Mouse (Mus musculus) intestine, embryonic 16.5 days (tissue): Measurements from ENCODE around the gene Frem2. TPM values are rescaled to one million over a fixed set of nuclear protein-coding genes. Genes with fewer than 3 reads are reported as not detected.

ENCODE experiments used
- ATAC-seq: fragments of 200-750 bp; cut with Nextera tagmentation; 2 replicates; pipeline ENCODE4 v1.8.0; 2017; ENCODE audit warnings: moderate TSS enrichment, moderate library complexity
- H3K27ac ChIP-seq: fragments of 300-500 bp; sonication (generic); 2 replicates; pipeline ENCODE4 v1.5.1; 2014; ENCODE audit warnings: mild to moderate bottlenecking, low read length
- H3K27me3 ChIP-seq: fragments of 300-500 bp; sonication (generic); replicated peaks from 2 replicates; pipeline ENCODE4 v1.6.1; 2014; ENCODE audit warnings: low read length, control low read depth, mixed read lengths; ENCODE audit not compliant: control insufficient read depth, insufficient read depth
- H3K36me3 ChIP-seq: fragments of 300-500 bp; sonication (generic); 2 replicates; pipeline ENCODE4 v1.6.1; 2014; ENCODE audit warnings: low read length, control low read depth; ENCODE audit not compliant: control insufficient read depth, insufficient read depth
- H3K4me1 ChIP-seq: fragments of 300-500 bp; sonication (generic); 2 replicates; pipeline ENCODE4 v1.6.1; 2014; ENCODE audit warnings: low read length, control low read depth, mixed read lengths; ENCODE audit not compliant: control insufficient read depth, insufficient read depth
- H3K4me2 ChIP-seq: fragments of 300-500 bp; sonication (generic); 2 replicates; pipeline ENCODE4 v1.6.1; 2014; ENCODE audit warnings: low read depth, low read length, control low read depth
- H3K4me3 ChIP-seq: fragments of 300-500 bp; sonication (generic); 2 replicates; pipeline ENCODE4 v1.5.1; 2014; ENCODE audit warnings: mild to moderate bottlenecking, low read length
- H3K9ac ChIP-seq: fragments of 300-500 bp; sonication (generic); 2 replicates; pipeline ENCODE4 v1.6.1; 2014; ENCODE audit warnings: low read depth, low read length
- H3K9me3 ChIP-seq: fragments of 300-500 bp; sonication (generic); 2 replicates; pipeline ENCODE4 v1.6.1; 2016; ENCODE audit warnings: low read length, control low read depth; ENCODE audit not compliant: control insufficient read depth
- WGBS: fragments of 180-500 bp; shearing (Covaris S2); extraction: QIAGEN DNeasy Blood & Tissue Kit; methylation state at CpG from one replicate; pipeline ENCODE4 v1.1.7; 2014; 5-methylcytosine and 5-hydroxymethylcytosine counted together
- polyA plus RNA-seq: library from polyadenylated mRNA; unstranded; fragments of >200 nt; fragmentation: Nextera tagmentation; extraction: Ambion mirVana; gene quantifications from 2 replicates; pipeline ENCODE4 v1.2.1, GENCODE M21; 2015

The Frem2 gene
- polyA plus RNA-seq, 1 experiment from 2014 or later = 5.3 TPM

- no peak for ATAC-seq
- Histone ChIP-seq H3K4me2 (no peak overlapping the region), H3K9me3 (no peaks in the 10 kb centered on the region), H3K27ac (no peak overlapping the region), H3K4me1 (no peaks in the 10 kb centered on the region), H3K36me3 (no peaks in the 10 kb centered on the region), H3K9ac (no peak overlapping the region), H3K27me3 (no peaks in the 10 kb centered on the region), H3K4me3 (no peak overlapping the region)
- 67% methylated on average over 9 of the region's 9 CpGs for WGBS
These were observed 83.0 kb downstream of the Frem2 start for GRCm38 (mm10) chr3:53574123-53574522.

GRCm38 (mm10) chr3:53571663-53572062 is 85.5 kb downstream of the Frem2 start:
- Histone ChIP-seq H3K9ac (no peak overlapping the region), H3K9me3 (no peaks in the 10 kb centered on the region), H3K4me1 (no peaks in the 10 kb centered on the region), H3K36me3 (no peaks in the 10 kb centered on the region), H3K27ac (no peak overlapping the region), H3K4me3 (no peak overlapping the region), H3K27me3 (no peaks in the 10 kb centered on the region), H3K4me2 (no peak overlapping the region)
- WGBS = 75% methylated on average over 6 of the region's 6 CpGs
- ATAC-seq = no peak

GRCm38 (mm10) chr3:53564521-53564920 is 92.6 kb downstream of the Frem2 start:
- WGBS = 24% methylated on average over 7 of the region's 7 CpGs
- H3K9ac ChIP-seq = no peak overlapping the region
- H3K27me3 ChIP-seq = no peaks in the 10 kb centered on the region
- H3K4me3 ChIP-seq = no peak overlapping the region
- peaks cover 12% of the 10 kb centered on the region; the same call in 1 of the 2 replicates for H3K4me1 ChIP-seq
- peak overlapping the region; percentile 66 for H3K27ac ChIP-seq
- ATAC-seq = peak; percentile 67
- H3K4me2 ChIP-seq = no peak overlapping the region
- H3K36me3 ChIP-seq = no peaks in the 10 kb centered on the region
- H3K9me3 ChIP-seq = no peaks in the 10 kb centered on the region

- WGBS = 36% methylated on average over 7 of the region's 7 CpGs
- no peak overlapping the region for H3K9ac ChIP-seq
- no peak overlapping the region for H3K4me2 ChIP-seq
- no peak overlapping the region for H3K4me3 ChIP-seq
- peaks cover 15% of the 10 kb centered on the region; the same call in 1 of the 2 replicates for H3K4me1 ChIP-seq
- ATAC-seq = no peak
- H3K27me3 ChIP-seq = no peaks in the 10 kb centered on the region
- no peaks in the 10 kb centered on the region for H3K36me3 ChIP-seq
- H3K9me3 ChIP-seq = no peaks in the 10 kb centered on the region
- H3K27ac ChIP-seq = peak overlapping the region; percentile 60
These were observed 93.4 kb downstream of the Frem2 start for GRCm38 (mm10) chr3:53563746-53564145.

GRCm38 (mm10) chr3:53561813-53562212 is 95.3 kb downstream of the Frem2 start:
- Histone ChIP-seq H3K4me1 (peaks cover 21% of the 10 kb centered on the region), H3K4me2 (no peak overlapping the region), H3K27me3 (no peaks in the 10 kb centered on the region), H3K27ac (no peak overlapping the region), H3K36me3 (no peaks in the 10 kb centered on the region), H3K9me3 (no peaks in the 10 kb centered on the region), H3K9ac (no peak overlapping the region), H3K4me3 (no peak overlapping the region)
- ATAC-seq = peak; percentile 58
- 61% methylated on average over 7 of the region's 7 CpGs for WGBS

GRCm38 (mm10) chr3:53559056-53559455 is 98.1 kb downstream of the Frem2 start:
- no peak for ATAC-seq
- WGBS = 28% methylated on average over 6 of the region's 6 CpGs
- H3K4me3 ChIP-seq = no peak overlapping the region
- H3K27ac ChIP-seq = no peak overlapping the region
- no peak overlapping the region for H3K9ac ChIP-seq
- peaks cover 16% of the 10 kb centered on the region for H3K4me1 ChIP-seq
- H3K4me2 ChIP-seq = no peak overlapping the region
- H3K27me3 ChIP-seq = no peaks in the 10 kb centered on the region
- H3K9me3 ChIP-seq = no peaks in the 10 kb centered on the region
- H3K36me3 ChIP-seq = no peaks in the 10 kb centered on the region

- H3K27ac ChIP-seq = peak overlapping the region; percentile 58
- 60% methylated on average over 9 of the region's 9 CpGs for WGBS
- ATAC-seq = no peak
- peaks cover 12% of the 10 kb centered on the region for H3K4me1 ChIP-seq
- H3K9ac ChIP-seq = no peak overlapping the region
- no peaks in the 10 kb centered on the region for H3K27me3 ChIP-seq
- H3K36me3 ChIP-seq = no peaks in the 10 kb centered on the region
- H3K9me3 ChIP-seq = no peaks in the 10 kb centered on the region
- H3K4me3 ChIP-seq = no peak overlapping the region
- no peak overlapping the region for H3K4me2 ChIP-seq
These were observed 98.9 kb downstream of the Frem2 start for GRCm38 (mm10) chr3:53558230-53558629.

- 63% methylated on average over 16 of the region's 16 CpGs for WGBS
- no peaks in the 10 kb centered on the region for H3K27me3 ChIP-seq
- peak; percentile 19; the same call in 1 of the 2 replicates for ATAC-seq
- H3K4me2 ChIP-seq = no peak overlapping the region
- peaks cover 12% of the 10 kb centered on the region for H3K4me1 ChIP-seq
- H3K27ac ChIP-seq = peak overlapping the region; percentile 58
- no peaks in the 10 kb centered on the region for H3K9me3 ChIP-seq
- H3K36me3 ChIP-seq = no peaks in the 10 kb centered on the region
- no peak overlapping the region for H3K9ac ChIP-seq
- H3K4me3 ChIP-seq = no peak overlapping the region
These were observed 99.6 kb downstream of the Frem2 start for GRCm38 (mm10) chr3:53557388-53558214.

GRCm38 (mm10) chr3:53555031-53555952 is 101.9 kb downstream of the Frem2 start:
- H3K4me3 ChIP-seq = no peak overlapping the region
- no peaks in the 10 kb centered on the region for H3K36me3 ChIP-seq
- ATAC-seq = peak; percentile 55
- WGBS = 35% methylated on average over 10 of the region's 10 CpGs
- H3K27ac ChIP-seq = peak overlapping the region; percentile 38; the same call in 1 of the 2 replicates
- no peak overlapping the region for H3K4me2 ChIP-seq
- H3K9me3 ChIP-seq = no peaks in the 10 kb centered on the region
- H3K27me3 ChIP-seq = no peaks in the 10 kb centered on the region
- peaks cover 12% of the 10 kb centered on the region for H3K4me1 ChIP-seq
- no peak overlapping the region for H3K9ac ChIP-seq
